Mouse (Mus musculus): ENCODE measurements around the gene Ick. TPM values are rescaled to one million over a fixed set of nuclear protein-coding genes. Genes with fewer than 3 reads are reported as not detected.

Ick gene
- polyA plus RNA-seq, 1 experiment from 2014 or later, result 7.0 TPM

- peak overlapping the region; percentile 90 for H3K4me2 ChIP-seq
- peak overlapping the region; percentile 99 for H3K27ac ChIP-seq
- WGBS (ENCODE audit: insufficient replicate concordance), result 17% methylated on average over 6 of the region's 6 CpGs
- no peaks in the 10 kb centered on the region for H3K9me3 ChIP-seq (replicated peaks)
- H3K4me1 ChIP-seq, result peaks cover 72% of the 10 kb centered on the region
- no peaks in the 10 kb centered on the region for H3K27me3 ChIP-seq (replicated peaks)
- H3K4me3 ChIP-seq, result peak overlapping the region; percentile 97
- ATAC-seq, result peak; percentile 82
- H3K36me3 ChIP-seq, result peaks cover 46% of the 10 kb centered on the region
- H3K9ac ChIP-seq, result peak overlapping the region; percentile 99
Measured at GRCm38 (mm10) chr9:78105501-78105932, 3.5 kb upstream of the Ick start.

GRCm38 (mm10) chr9:78106821-78107220 lies 2.2 kb upstream of the Ick start:
- peak overlapping the region; percentile 90 for H3K4me2 ChIP-seq
- H3K4me1 ChIP-seq, result peaks cover 63% of the 10 kb centered on the region
- no peaks in the 10 kb centered on the region for H3K9me3 ChIP-seq (replicated peaks)
- no peak for ATAC-seq
- WGBS (ENCODE audit: insufficient replicate concordance), result 64% methylated on average over 4 of the region's 4 CpGs
- H3K27ac ChIP-seq, result peak overlapping the region; percentile 99
- H3K27me3 ChIP-seq (replicated peaks), result no peaks in the 10 kb centered on the region
- H3K36me3 ChIP-seq, result peaks cover 33% of the 10 kb centered on the region
- peak overlapping the region; percentile 99 for H3K9ac ChIP-seq
- H3K4me3 ChIP-seq, result peak overlapping the region; percentile 97

GRCm38 (mm10) chr9:78107582-78107911 lies 1.4 kb upstream of the Ick start:
- Histone ChIP-seq H3K27me3 (replicated peaks) (no peaks in the 10 kb centered on the region), H3K9me3 (replicated peaks) (no peaks in the 10 kb centered on the region), H3K36me3 (peaks cover 28% of the 10 kb centered on the region), H3K4me2 (peak overlapping the region; percentile 90), H3K27ac (peak overlapping the region; percentile 99), H3K4me1 (peaks cover 59% of the 10 kb centered on the region), H3K9ac (peak overlapping the region; percentile 99), H3K4me3 (peak overlapping the region; percentile 97)
- WGBS (ENCODE audit: insufficient replicate concordance), result 14% methylated on average over 6 of the region's 6 CpGs
- 0 out of 2 replicates have a peak, but pooled peaks have one; percentile 6 for ATAC-seq

- H3K27ac ChIP-seq, result peak overlapping the region; percentile 99
Measured at GRCm38 (mm10) chr9:78107912-78108795, 838 bp upstream of the Ick start.

GRCm38 (mm10) chr9:78109656-78110055 lies 664 bp downstream of the Ick start:
- Histone ChIP-seq H3K4me3 (peak overlapping the region; percentile 97), H3K9me3 (replicated peaks) (no peaks in the 10 kb centered on the region), H3K27ac (peak overlapping the region; percentile 99; the same call in 1 of the 2 replicates), H3K9ac (peak overlapping the region; percentile 57), H3K36me3 (peaks cover 7% of the 10 kb centered on the region), H3K4me2 (peak overlapping the region; percentile 90), H3K27me3 (replicated peaks) (no peaks in the 10 kb centered on the region), H3K4me1 (peaks cover 54% of the 10 kb centered on the region)
- ATAC-seq, result no peak
- 30% methylated on average over 5 of the region's 5 CpGs for WGBS (ENCODE audit: insufficient replicate concordance)

More at GRCm38 (mm10) chr9:78107912-78108795, 838 bp upstream of the Ick start:
- peak overlapping the region; percentile 99 for H3K9ac ChIP-seq
- no peaks in the 10 kb centered on the region for H3K9me3 ChIP-seq (replicated peaks)
- peaks cover 60% of the 10 kb centered on the region for H3K4me1 ChIP-seq
- WGBS (ENCODE audit: insufficient replicate concordance), result under 1% methylated on average over 82 of the region's 88 CpGs
- ATAC-seq, result peak; percentile 76
- peaks cover 22% of the 10 kb centered on the region for H3K36me3 ChIP-seq
- H3K4me3 ChIP-seq, result peak overlapping the region; percentile 97
- peak overlapping the region; percentile 90 for H3K4me2 ChIP-seq
- no peaks in the 10 kb centered on the region for H3K27me3 ChIP-seq (replicated peaks)

- H3K4me3 ChIP-seq, result no peak overlapping the region
- no peak for ATAC-seq
- peaks cover 44% of the 10 kb centered on the region for H3K4me1 ChIP-seq
Measured at GRCm38 (mm10) chr9:78111456-78111855, 2.5 kb downstream of the Ick start.

GRCm38 (mm10) chr9:78112770-78113537 lies 4.0 kb downstream of the Ick start:
- WGBS (ENCODE audit: insufficient replicate concordance), result 3% methylated on average over 47 of the region's 47 CpGs
- H3K36me3 ChIP-seq, result no peaks in the 10 kb centered on the region
- peak; percentile 65 for ATAC-seq
- H3K27me3 ChIP-seq (replicated peaks), result no peaks in the 10 kb centered on the region
- peak overlapping the region; percentile 86 for H3K4me2 ChIP-seq
- H3K9me3 ChIP-seq (replicated peaks), result no peaks in the 10 kb centered on the region
- H3K9ac ChIP-seq, result peak overlapping the region; percentile 93
- H3K27ac ChIP-seq, result peak overlapping the region; percentile 86
- H3K4me1 ChIP-seq, result peaks cover 46% of the 10 kb centered on the region
- peak overlapping the region; percentile 82 for H3K4me3 ChIP-seq

More at GRCm38 (mm10) chr9:78111456-78111855, 2.5 kb downstream of the Ick start:
- Histone ChIP-seq H3K27ac (no peak overlapping the region), H3K27me3 (replicated peaks) (no peaks in the 10 kb centered on the region), H3K4me2 (no peak overlapping the region), H3K9me3 (replicated peaks) (no peaks in the 10 kb centered on the region), H3K36me3 (peaks cover 4% of the 10 kb centered on the region), H3K9ac (no peak overlapping the region)
- WGBS (ENCODE audit: insufficient replicate concordance), result 82% methylated on average over 2 of the region's 2 CpGs

- peaks cover 50% of the 10 kb centered on the region for H3K4me1 ChIP-seq
Measured at GRCm38 (mm10) chr9:78113538-78113885, 4.5 kb downstream of the Ick start.

GRCm38 (mm10) chr9:78115746-78116145 lies 6.8 kb downstream of the Ick start:
- H3K4me2 ChIP-seq, result no peak overlapping the region
- 83% methylated on average over 9 of the region's 9 CpGs for WGBS (ENCODE audit: insufficient replicate concordance)

More at GRCm38 (mm10) chr9:78113538-78113885, 4.5 kb downstream of the Ick start:
- H3K27me3 ChIP-seq (replicated peaks), result no peaks in the 10 kb centered on the region
- H3K9ac ChIP-seq, result peak overlapping the region; percentile 93
- no peaks in the 10 kb centered on the region for H3K9me3 ChIP-seq (replicated peaks)
- no peaks in the 10 kb centered on the region for H3K36me3 ChIP-seq
- H3K27ac ChIP-seq, result peak overlapping the region; percentile 86
- ATAC-seq, result no peak; the same call in 1 of the 2 replicates
- H3K4me3 ChIP-seq, result peak overlapping the region; percentile 82
- peak overlapping the region; percentile 86 for H3K4me2 ChIP-seq
- under 1% methylated on average over 14 of the region's 14 CpGs for WGBS (ENCODE audit: insufficient replicate concordance)

GRCm38 (mm10) chr9:78117690-78118089 lies 8.7 kb downstream of the Ick start:
- WGBS (ENCODE audit: insufficient replicate concordance), result 51% methylated on average over 2 of the region's 2 CpGs
- ATAC-seq, result peak; percentile 79

More at GRCm38 (mm10) chr9:78115746-78116145, 6.8 kb downstream of the Ick start:
- no peak overlapping the region for H3K9ac ChIP-seq
- no peak overlapping the region for H3K27ac ChIP-seq
- H3K9me3 ChIP-seq (replicated peaks), result no peaks in the 10 kb centered on the region
- no peak overlapping the region for H3K4me3 ChIP-seq
- no peaks in the 10 kb centered on the region for H3K27me3 ChIP-seq (replicated peaks)
- H3K36me3 ChIP-seq, result no peaks in the 10 kb centered on the region; the same call in 1 of the 2 replicates
- H3K4me1 ChIP-seq, result peaks cover 37% of the 10 kb centered on the region
- ATAC-seq, result no peak

GRCm38 (mm10) chr9:78121358-78121757 lies 12.4 kb downstream of the Ick start:
- H3K36me3 ChIP-seq, result peaks cover 2% of the 10 kb centered on the region; the same call in 1 of the 2 replicates
- H3K4me2 ChIP-seq, result no peak overlapping the region
- no peaks in the 10 kb centered on the region for H3K27me3 ChIP-seq (replicated peaks)
- H3K4me1 ChIP-seq, result peaks cover 26% of the 10 kb centered on the region
- H3K27ac ChIP-seq, result no peak overlapping the region
- H3K9me3 ChIP-seq (replicated peaks), result no peaks in the 10 kb centered on the region
- H3K9ac ChIP-seq, result no peak overlapping the region
- no peak for ATAC-seq
- H3K4me3 ChIP-seq, result no peak overlapping the region
- 64% methylated on average over 8 of the region's 8 CpGs for WGBS (ENCODE audit: insufficient replicate concordance)

More at GRCm38 (mm10) chr9:78117690-78118089, 8.7 kb downstream of the Ick start:
- peak overlapping the region; percentile 5; the same call in 1 of the 2 replicates for H3K27ac ChIP-seq
- H3K27me3 ChIP-seq (replicated peaks), result no peaks in the 10 kb centered on the region
- no peak overlapping the region for H3K4me3 ChIP-seq
- no peaks in the 10 kb centered on the region; the same call in 1 of the 2 replicates for H3K36me3 ChIP-seq
- no peaks in the 10 kb centered on the region for H3K9me3 ChIP-seq (replicated peaks)
- H3K9ac ChIP-seq, result no peak overlapping the region
- peaks cover 41% of the 10 kb centered on the region for H3K4me1 ChIP-seq
- no peak overlapping the region for H3K4me2 ChIP-seq

Data from liver, embryonic 12.5 days (tissue).